Mouse (Mus musculus) spleen, adult 2 months (tissue): ENCODE measurements at regions not wholly inside any gene's neighbourhood (a gene's known extent, or its start where the extent isn't known, plus 50 kb on each side); places are given as distances from the start of the nearest gene placed in this dataset.

ENCODE experiments used
- DNase-seq, 2 experiments: peaks; one replicate each; pipeline versions ENCODE4 v3.0.0 to v3.0.0-alpha.2; 2012 to 2021; ENCODE audit warnings: low spot score in 2 of 2, low read depth in 1 of 2
- H3K27ac ChIP-seq: fragments of 200-500 bp; 2 replicates; pipeline ENCODE4 v1.5.1; 2012; ENCODE audit warnings: low read length, inconsistent platforms; ENCODE audit not compliant: insufficient read depth
- H3K27me3 ChIP-seq: fragments of 200-500 bp; 2 replicates; pipeline ENCODE4 v1.6.1; 2012; ENCODE audit warnings: mild to moderate bottlenecking, moderate library complexity, low read length, inconsistent platforms; ENCODE audit not compliant: control insufficient read depth, insufficient read depth
- H3K36me3 ChIP-seq: fragments of 200-500 bp; 2 replicates; pipeline ENCODE4 v1.6.1; 2012; ENCODE audit warnings: mild to moderate bottlenecking, low read length, inconsistent platforms; ENCODE audit not compliant: control insufficient read depth, insufficient read depth
- H3K4me1 ChIP-seq: fragments of 200-500 bp; 2 replicates; pipeline ENCODE4 v1.6.1; 2011; ENCODE audit warnings: inconsistent platforms; ENCODE audit not compliant: control insufficient read depth, insufficient read depth, insufficient read length
- H3K4me3 ChIP-seq: fragments of 200-500 bp; 2 replicates; pipeline ENCODE4 v1.5.1; 2011; ENCODE audit warnings: mild to moderate bottlenecking, inconsistent platforms; ENCODE audit not compliant: insufficient read depth, insufficient read length; ENCODE audit errors: extremely low read depth
- CTCF ChIP-seq: fragments of 200-500 bp; IDR thresholded peaks from 2 replicates; pipeline ENCODE4 v1.5.1; 2011; ENCODE audit warnings: mild to moderate bottlenecking, inconsistent platforms; ENCODE audit not compliant: insufficient read depth, insufficient read length, insufficient replicate concordance; ENCODE audit errors: extremely low read depth
- POLR2A ChIP-seq: fragments of 200-500 bp; IDR thresholded peaks from 2 replicates; pipeline ENCODE4 v1.6.1; 2011; ENCODE audit warnings: low read depth, low read length, inconsistent platforms
- WGBS: fragments of 180-500 bp; shearing (Covaris S2); methylation state at CpG from one replicate; pipeline ENCODE4 v1.1.7; 2018; 5-methylcytosine and 5-hydroxymethylcytosine counted together

DNA sequence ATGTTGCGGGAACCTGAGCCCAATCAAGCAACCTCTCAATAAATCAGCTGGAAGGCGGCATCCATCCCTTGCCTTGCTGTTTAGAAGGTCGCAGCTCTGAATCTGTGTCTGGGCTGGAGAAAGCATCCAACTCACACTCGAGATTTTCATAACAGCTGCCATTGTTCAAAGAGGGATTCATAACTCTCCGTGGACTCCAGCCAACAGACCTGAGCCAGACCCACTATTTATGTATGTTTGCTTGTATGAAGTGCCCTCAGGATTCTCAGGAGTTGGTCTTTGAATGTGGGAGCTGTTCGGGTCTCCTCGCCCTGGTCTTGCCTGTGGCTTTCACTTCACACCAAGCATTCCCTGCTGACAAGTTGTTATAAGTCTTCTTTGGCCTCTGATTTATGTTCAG, 127.0 kb downstream of the Cdc5l start:
- no peak for DNase-seq
- no peaks in the 10 kb centered on the region; the same call in 1 of the 2 replicates for H3K4me1 ChIP-seq
- H3K4me3 ChIP-seq, result no peak overlapping the region
- WGBS, result 80% methylated on average over 7 of the region's 7 CpGs
- H3K27me3 ChIP-seq, result no peaks in the 10 kb centered on the region
- H3K27ac ChIP-seq, result no peak overlapping the region
- TF ChIP-seq POLR2A, result no peak
- TF ChIP-seq CTCF, result no peak
- H3K36me3 ChIP-seq, result no peaks in the 10 kb centered on the region

GRCm38 (mm10) chr17:45303183-45303582, 130.4 kb downstream of the Cdc5l start:
- H3K4me1 ChIP-seq, result peaks cover 7% of the 10 kb centered on the region; the same call in 1 of the 2 replicates
- no peak overlapping the region for H3K4me3 ChIP-seq
- TF ChIP-seq POLR2A (no peak), CTCF (no peak)
- no peaks in the 10 kb centered on the region for H3K27me3 ChIP-seq
- no peak overlapping the region for H3K27ac ChIP-seq
- H3K36me3 ChIP-seq, result no peaks in the 10 kb centered on the region
- 82% methylated on average over 6 of the region's 6 CpGs for WGBS
- DNase-seq, result no peak

DNA sequence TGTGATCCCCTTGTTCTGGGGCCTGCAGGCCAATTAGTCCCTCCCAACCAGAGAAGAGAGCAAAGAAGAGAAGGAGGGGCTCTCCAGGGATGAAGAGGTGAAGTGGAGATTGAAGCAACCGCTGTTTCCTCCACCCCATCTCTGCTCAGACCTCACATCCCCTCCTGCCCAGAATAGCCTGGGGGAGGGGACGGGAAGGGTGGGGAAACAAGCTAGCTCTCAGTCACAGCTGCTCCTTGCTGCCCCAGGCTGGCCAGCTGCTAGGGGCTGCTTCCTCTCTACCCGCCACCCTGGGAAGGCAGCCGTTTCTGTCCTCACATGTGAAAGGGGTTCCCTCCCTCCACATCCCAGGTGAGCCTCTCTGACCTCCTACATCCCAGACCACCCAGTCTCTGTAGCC, 135.2 kb downstream of the Cdc5l start:
- Histone ChIP-seq H3K4me3 (no peak overlapping the region; the same call in 1 of the 2 replicates), H3K4me1 (peaks cover 20% of the 10 kb centered on the region; the same call in 1 of the 2 replicates), H3K27me3 (no peaks in the 10 kb centered on the region), H3K36me3 (no peaks in the 10 kb centered on the region), H3K27ac (peak overlapping the region; percentile 45)
- TF ChIP-seq CTCF (no peak), POLR2A (no peak)
- 11% methylated on average over 4 of the region's 4 CpGs for WGBS
- DNase-seq, result peak; percentile 21 to 41

DNA sequence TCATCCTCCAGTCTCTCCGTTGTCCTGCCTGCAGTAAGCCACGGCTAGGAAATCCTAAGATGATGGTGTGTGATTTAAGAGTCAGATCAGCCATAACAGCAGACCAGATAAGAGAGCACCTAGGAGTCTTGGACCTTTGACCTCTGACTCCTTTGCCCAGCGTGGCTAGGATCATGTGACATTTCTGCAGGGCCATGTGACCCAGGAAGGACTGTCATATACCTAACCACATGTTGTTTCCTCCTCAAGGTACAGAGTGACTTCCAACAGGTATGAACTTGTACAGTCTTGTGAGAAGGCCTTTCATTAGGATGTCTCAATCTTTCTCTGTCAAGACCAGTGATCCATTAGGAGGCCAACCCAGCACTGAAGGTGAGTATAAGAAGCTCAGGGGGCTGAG, 135.7 kb downstream of the Cdc5l start:
- Histone ChIP-seq H3K36me3 (no peaks in the 10 kb centered on the region), H3K27ac (peak overlapping the region; percentile 45), H3K4me1 (peaks cover 20% of the 10 kb centered on the region; the same call in 1 of the 2 replicates), H3K4me3 (no peak overlapping the region; the same call in 1 of the 2 replicates), H3K27me3 (no peaks in the 10 kb centered on the region)
- WGBS, result 64% methylated on average over 3 of the region's 3 CpGs
- no peak for DNase-seq
- TF ChIP-seq CTCF (no peak), POLR2A (no peak)

- H3K4me1 ChIP-seq, result peaks cover 20% of the 10 kb centered on the region; the same call in 1 of the 2 replicates
- TF ChIP-seq CTCF (no peak), POLR2A (no peak)
- H3K27ac ChIP-seq, result no peak overlapping the region
Measured at GRCm38 (mm10) chr17:45296363-45296762, 137.2 kb downstream of the Cdc5l start.

DNA sequence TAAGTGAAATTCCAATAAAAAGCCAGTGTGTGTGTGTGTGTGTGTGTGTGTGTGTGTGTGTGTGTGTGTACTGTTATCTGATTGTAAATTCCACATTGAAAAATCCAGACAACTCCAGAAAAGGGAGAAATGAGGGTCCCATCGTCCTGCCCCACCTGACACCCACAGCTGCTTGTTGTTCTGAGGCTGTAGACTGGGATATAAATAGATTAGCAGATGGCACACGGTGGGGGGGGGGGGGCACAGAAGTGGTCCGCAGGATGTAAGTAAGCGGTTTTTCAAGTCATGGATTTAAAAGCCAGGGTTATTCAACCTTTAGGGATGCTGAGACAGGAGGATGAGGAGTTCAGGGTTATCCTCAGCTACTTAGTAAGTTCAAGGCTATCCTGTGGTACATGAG, 138.7 kb downstream of the Cdc5l start:
- H3K4me3 ChIP-seq, result no peak overlapping the region
- no peak overlapping the region for H3K27ac ChIP-seq
- TF ChIP-seq POLR2A (no peak), CTCF (no peak)
- no peaks in the 10 kb centered on the region for H3K27me3 ChIP-seq
- no peaks in the 10 kb centered on the region for H3K36me3 ChIP-seq
- no peak for DNase-seq
- H3K4me1 ChIP-seq, result peaks cover 20% of the 10 kb centered on the region; the same call in 1 of the 2 replicates
- WGBS, result 8% methylated on average over 4 of the region's 4 CpGs

More at GRCm38 (mm10) chr17:45296363-45296762, 137.2 kb downstream of the Cdc5l start:
- H3K4me3 ChIP-seq, result no peak overlapping the region
- H3K36me3 ChIP-seq, result no peaks in the 10 kb centered on the region
- no peak for DNase-seq
- H3K27me3 ChIP-seq, result no peaks in the 10 kb centered on the region
- 78% methylated on average over 1 of the region's 1 CpGs for WGBS

- H3K4me1 ChIP-seq, result peaks cover 20% of the 10 kb centered on the region; the same call in 1 of the 2 replicates
- TF ChIP-seq CTCF (no peak), POLR2A (no peak)
- H3K27ac ChIP-seq, result no peak overlapping the region
- no peak overlapping the region for H3K4me3 ChIP-seq
- DNase-seq, result no peak
- H3K27me3 ChIP-seq, result no peaks in the 10 kb centered on the region
- 18% methylated on average over 11 of the region's 11 CpGs for WGBS
- H3K36me3 ChIP-seq, result no peaks in the 10 kb centered on the region
Measured at GRCm38 (mm10) chr17:45294256-45294865, 139.2 kb downstream of the Cdc5l start.
